Mouse (Mus musculus) forebrain, postnatal 0 days (tissue): ENCODE data around the gene Anxa1. TPM values are rescaled to one million over a fixed set of nuclear protein-coding genes. Genes with fewer than 3 reads are reported as not detected.
A peak's percentile ranks its signal among the peaks of the same experiment; 100 is the strongest.

Source experiments
- ATAC-seq: fragments of 200-750 bp; cut with Nextera tagmentation; 2 replicates; pipeline ENCODE4 v1.8.0; 2017; ENCODE audit warnings: mild to moderate bottlenecking, moderate library complexity
- DNase-seq: peaks from one replicate; pipeline ENCODE4 v3.0.0-alpha.2; 2015
- H3K27ac ChIP-seq: fragments of 300-500 bp; sonication (generic); 2 replicates; pipeline ENCODE4 v1.5.1; 2014; ENCODE audit warnings: low read depth, mild to moderate bottlenecking, antibody characterized with exemption, low read length, moderate library complexity, mixed read lengths
- H3K27me3 ChIP-seq: fragments of 300-500 bp; sonication (generic); 2 replicates; pipeline ENCODE4 v1.6.1; 2014; ENCODE audit warnings: mild to moderate bottlenecking, low read length, mixed read lengths; ENCODE audit not compliant: insufficient read depth
- H3K36me3 ChIP-seq: fragments of 300-500 bp; sonication (generic); 2 replicates; pipeline ENCODE4 v1.6.1; 2014; ENCODE audit warnings: mild to moderate bottlenecking, moderate library complexity; ENCODE audit not compliant: insufficient read depth
- H3K4me1 ChIP-seq: fragments of 300-500 bp; sonication (generic); 2 replicates; pipeline ENCODE4 v1.6.1; 2014; ENCODE audit warnings: antibody characterized with exemption; ENCODE audit not compliant: insufficient read depth
- H3K4me2 ChIP-seq: fragments of 300-500 bp; sonication (generic); 2 replicates; pipeline ENCODE4 v1.6.1; 2014; ENCODE audit warnings: low read depth, mild to moderate bottlenecking, moderate library complexity
- H3K4me3 ChIP-seq: fragments of 300-500 bp; sonication (generic); 2 replicates; pipeline ENCODE4 v1.5.1; 2014; ENCODE audit warnings: low read depth, low read length, mixed read lengths
- H3K9ac ChIP-seq: fragments of 300-500 bp; sonication (generic); 2 replicates; pipeline ENCODE4 v1.6.1; 2014; ENCODE audit warnings: mild to moderate bottlenecking
- H3K9me3 ChIP-seq: fragments of 300-500 bp; sonication (generic); 2 replicates; pipeline ENCODE4 v1.6.1; 2016; ENCODE audit warnings: low read length
- CTCF ChIP-seq: sonication (generic); IDR thresholded peaks from 2 replicates; pipeline ENCODE4 v1.5.1; 2016; ENCODE audit warnings: antibody characterized with exemption, control low read depth, low read depth
- WGBS: fragments of 180-500 bp; shearing (Covaris S2); extraction: QIAGEN DNeasy Blood & Tissue Kit; methylation state at CpG from one replicate; pipeline ENCODE4 v1.1.7; 2014; 5-methylcytosine and 5-hydroxymethylcytosine counted together
- polyA plus RNA-seq: library from polyadenylated mRNA; unstranded; fragments of >200 nt; fragmentation: Nextera tagmentation; extraction: Ambion mirVana; gene quantifications from 2 replicates; pipeline ENCODE4 v1.2.1, GENCODE M21; 2015
- total RNA-seq: library from RNA; depleted of rRNA; stranded (reverse); fragments of >200 nt; gene quantifications from 2 replicates; pipeline ENCODE4 v1.2.3, GENCODE M21; 2014; rRNA removed

The Anxa1 gene
- total and polyA plus RNA-seq, 2 experiments from 2014 or later, result 7.0 to 15.3 TPM

DNA sequence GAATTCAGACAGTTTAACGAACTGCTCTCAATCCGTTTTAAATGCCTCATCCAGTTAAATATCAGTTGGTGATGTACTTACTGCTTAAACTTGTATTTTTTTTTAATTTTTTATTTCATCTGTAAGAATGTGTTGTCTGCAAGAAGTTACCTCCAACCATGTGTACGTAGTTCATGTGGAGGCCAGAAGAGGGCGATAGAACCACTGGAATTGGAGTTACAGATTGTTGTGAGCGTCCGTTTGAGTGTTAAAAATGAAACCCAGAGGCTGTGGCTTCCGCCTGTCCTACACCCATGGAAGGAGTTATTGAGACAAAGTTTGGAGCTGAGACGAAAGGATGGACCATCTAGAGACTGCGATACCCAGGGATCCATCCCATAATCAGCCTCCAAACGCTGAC is 27.5 kb downstream of the Anxa1 start:
- peak; percentile 17 for DNase-seq
- H3K4me2 ChIP-seq, result no peak overlapping the region
- 71% methylated on average over 10 of the region's 10 CpGs for WGBS

GRCm38 (mm10) chr19:20361917-20362577 is 28.7 kb downstream of the Anxa1 start:
- Histone ChIP-seq H3K4me3 (no peak overlapping the region), H3K9me3 (no peaks in the 10 kb centered on the region), H3K36me3 (no peaks in the 10 kb centered on the region), H3K4me1 (no peaks in the 10 kb centered on the region), H3K27ac (no peak overlapping the region), H3K9ac (no peak overlapping the region), H3K4me2 (no peak overlapping the region), H3K27me3 (no peaks in the 10 kb centered on the region)
- peak; percentile 39 for DNase-seq
- peak; percentile 79 for ATAC-seq
- 48% methylated on average over 2 of the region's 2 CpGs for WGBS
- peak; percentile 76 for TF ChIP-seq CTCF

More for the DNA sequence above, 27.5 kb downstream of the Anxa1 start:
- no peaks in the 10 kb centered on the region for H3K4me1 ChIP-seq
- no peaks in the 10 kb centered on the region for H3K27me3 ChIP-seq
- peak; percentile 56 for TF ChIP-seq CTCF
- no peak for ATAC-seq
- H3K4me3 ChIP-seq, result no peak overlapping the region
- no peak overlapping the region for H3K27ac ChIP-seq
- H3K9me3 ChIP-seq, result no peaks in the 10 kb centered on the region
- no peak overlapping the region for H3K9ac ChIP-seq
- no peaks in the 10 kb centered on the region for H3K36me3 ChIP-seq

GRCm38 (mm10) chr19:20358679-20359078 is 32.1 kb downstream of the Anxa1 start:
- no peak for TF ChIP-seq CTCF
- Histone ChIP-seq H3K4me1 (no peaks in the 10 kb centered on the region), H3K27me3 (no peaks in the 10 kb centered on the region), H3K4me3 (no peak overlapping the region), H3K36me3 (no peaks in the 10 kb centered on the region), H3K9me3 (no peaks in the 10 kb centered on the region), H3K27ac (no peak overlapping the region), H3K9ac (no peak overlapping the region), H3K4me2 (no peak overlapping the region)
- ATAC-seq (no peak), DNase-seq (no peak)
- WGBS, result 72% methylated on average over 5 of the region's 5 CpGs

- WGBS, result 9% methylated on average over 8 of the region's 8 CpGs
- TF ChIP-seq CTCF, result peak; percentile 93
- Histone ChIP-seq H3K4me2 (no peak overlapping the region), H3K4me3 (no peak overlapping the region), H3K9me3 (no peaks in the 10 kb centered on the region), H3K27me3 (no peaks in the 10 kb centered on the region), H3K36me3 (no peaks in the 10 kb centered on the region), H3K4me1 (no peaks in the 10 kb centered on the region), H3K9ac (no peak overlapping the region), H3K27ac (no peak overlapping the region)
- ATAC-seq, result peak; percentile 75
- peak; percentile 88 for DNase-seq
These were observed 45.3 kb downstream of the Anxa1 start for GRCm38 (mm10) chr19:20345317-20345917.

DNA sequence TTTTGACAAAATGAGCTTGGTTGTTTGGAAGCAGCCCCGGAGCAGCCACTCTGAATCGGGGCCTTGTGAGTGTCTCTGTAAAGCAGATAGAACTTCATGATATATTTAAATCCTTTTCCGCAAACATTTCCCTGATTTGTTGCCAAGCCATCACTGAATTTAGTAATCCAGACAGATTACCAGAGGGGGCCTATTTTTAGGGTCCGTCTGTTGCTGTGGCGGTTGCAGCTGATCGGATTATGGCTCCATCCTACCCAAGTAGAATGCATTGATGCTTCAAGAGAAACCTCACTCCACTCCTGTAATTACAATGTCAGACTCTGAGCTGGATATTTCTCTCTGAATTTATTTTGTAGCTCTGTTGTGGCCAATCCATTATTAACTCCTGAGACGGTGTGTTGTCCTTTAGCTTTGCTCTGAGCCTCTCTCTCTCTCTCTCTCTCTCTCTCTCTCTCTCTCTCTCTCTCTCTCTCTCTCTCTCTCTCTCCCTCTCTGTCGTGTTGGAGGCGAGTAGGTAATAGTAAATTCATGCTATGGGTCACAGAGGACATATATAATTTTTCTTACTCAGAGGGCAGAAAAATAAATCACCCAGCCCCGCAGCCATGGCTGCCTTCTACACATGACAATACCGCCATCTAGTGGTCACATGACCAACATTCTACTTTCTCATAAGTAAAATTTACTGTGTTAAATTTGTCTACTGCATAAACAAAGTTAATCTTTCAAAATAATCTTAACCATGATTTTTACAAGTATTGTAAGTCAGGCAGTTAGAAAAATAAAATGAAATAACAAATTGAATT is 46.0 kb downstream of the Anxa1 start:
- Histone ChIP-seq H3K27me3 (no peaks in the 10 kb centered on the region), H3K4me3 (no peak overlapping the region), H3K36me3 (no peaks in the 10 kb centered on the region), H3K9me3 (no peaks in the 10 kb centered on the region), H3K27ac (no peak overlapping the region), H3K4me2 (peak overlapping the region; percentile 31), H3K9ac (no peak overlapping the region), H3K4me1 (no peaks in the 10 kb centered on the region)
- TF ChIP-seq CTCF, result peak; percentile 85
- WGBS, result 16% methylated on average over 11 of the region's 11 CpGs
- DNase-seq (peak; percentile 88), ATAC-seq (peak; percentile 87)

DNA sequence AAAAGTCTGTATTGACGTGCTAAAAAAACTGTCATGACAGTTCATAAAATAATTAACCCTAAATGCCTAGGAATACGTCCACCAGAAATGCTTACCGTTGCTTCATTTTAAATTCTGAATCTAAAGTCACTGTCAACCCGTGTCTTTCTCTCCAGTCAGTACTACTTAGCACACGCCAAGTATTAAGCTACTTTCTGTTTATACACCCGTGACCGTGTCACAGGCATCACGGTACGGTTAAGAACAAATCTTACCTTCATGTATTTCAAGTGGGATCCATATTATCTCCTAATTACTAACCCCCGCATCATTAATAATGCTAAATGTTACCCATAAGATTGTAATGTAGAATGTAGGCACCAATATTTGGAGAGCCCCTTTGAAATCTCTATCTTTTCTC is 46.7 kb downstream of the Anxa1 start:
- Histone ChIP-seq H3K27ac (no peak overlapping the region), H3K9me3 (no peaks in the 10 kb centered on the region), H3K4me2 (no peak overlapping the region), H3K9ac (no peak overlapping the region), H3K27me3 (no peaks in the 10 kb centered on the region), H3K36me3 (no peaks in the 10 kb centered on the region), H3K4me3 (no peak overlapping the region), H3K4me1 (no peaks in the 10 kb centered on the region)
- ATAC-seq (no peak), DNase-seq (no peak)
- WGBS, result 69% methylated on average over 10 of the region's 10 CpGs
- TF ChIP-seq CTCF, result no peak

Other genes with a start within 250 kb of the Anxa1 start
- 3.4 and 7.2 TPM in 2 replicates for gene Aldh1a1, start 101.8 kb upstream of the Anxa1 start, total RNA-seq
- 3.0 and 3.2 TPM in 2 replicates for gene Aldh1a1, start 101.8 kb upstream of the Anxa1 start, polyA plus RNA-seq